Mouse (Mus musculus): ENCODE measurements around the gene Zfp944.
A peak's percentile ranks its signal among the peaks of the same experiment; 100 is the strongest.
"Not testable (repeated sequence)": the region's sequence is repeated elsewhere in the genome, so short reads cannot be mapped to it uniquely, and the experiment has no call there.

The Zfp944 gene

DNA sequence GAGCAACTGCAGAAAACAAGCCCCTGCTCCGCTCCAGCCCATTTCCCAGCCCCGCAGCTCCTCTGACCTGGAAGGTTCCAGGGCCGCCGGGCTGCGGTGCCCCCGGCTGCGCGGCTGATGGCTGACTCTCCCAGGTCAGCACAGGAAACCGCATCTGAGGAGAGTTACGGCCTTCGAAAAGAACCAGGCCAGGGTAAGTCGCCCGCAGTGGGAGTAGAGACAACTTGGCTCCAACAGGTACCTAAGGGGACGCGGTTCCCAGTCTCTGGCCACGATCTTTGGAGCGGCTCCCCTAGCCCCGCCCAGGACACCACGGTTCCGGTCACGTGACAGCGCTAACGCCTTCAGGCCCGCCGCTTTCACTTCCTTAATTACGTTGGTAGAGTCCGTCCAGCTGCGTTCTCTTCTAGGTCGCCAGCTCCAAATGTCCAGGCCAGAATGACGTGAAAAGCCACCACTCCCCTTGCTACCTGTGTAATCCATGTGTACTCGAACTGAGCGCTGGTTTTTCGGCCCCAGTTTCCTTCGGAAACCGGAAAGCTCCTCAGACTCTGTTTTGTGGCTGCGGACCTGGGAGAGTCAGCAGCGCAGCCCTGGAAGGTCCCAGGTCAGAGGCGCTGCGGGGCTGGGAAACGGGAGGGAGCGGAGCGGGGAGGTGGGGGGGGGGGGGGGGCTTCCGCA lies at the start of gene Zfp944, which contains the start of gene Zfp758:
Zfp944 (minus strand) TSS at position 300 of the 681 bp plus-strand sequence.
Zfp758 (plus strand) TSS at position 353 of the 681 bp plus-strand sequence.
- DNase-seq, result peak; percentile 98

DNA sequence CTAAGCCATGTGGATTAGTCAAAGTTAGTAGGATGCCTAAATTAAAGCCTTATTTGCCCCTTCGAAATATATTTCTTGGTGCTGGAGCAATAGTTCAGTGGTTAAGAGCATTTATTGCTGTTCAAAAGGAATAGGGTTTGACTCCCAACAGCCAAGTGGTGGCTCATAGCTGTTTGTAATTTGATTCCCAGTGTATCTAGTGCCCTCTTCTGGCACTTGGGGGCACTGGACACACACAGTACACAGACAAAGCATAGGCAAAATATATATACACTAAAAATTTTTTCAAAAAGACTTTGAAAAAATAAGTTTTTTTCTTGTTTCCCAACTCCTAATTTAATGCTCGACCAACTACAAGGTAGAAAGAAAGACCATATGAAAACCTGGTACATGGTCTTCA lies 49.6 kb upstream of the Zfp944 start:
- DNase-seq, result no peak

- no peak for DNase-seq
Measured at GRCm38 (mm10) chr17:22363895-22364294, 2.7 kb upstream of the Zfp944 start.

DNA sequence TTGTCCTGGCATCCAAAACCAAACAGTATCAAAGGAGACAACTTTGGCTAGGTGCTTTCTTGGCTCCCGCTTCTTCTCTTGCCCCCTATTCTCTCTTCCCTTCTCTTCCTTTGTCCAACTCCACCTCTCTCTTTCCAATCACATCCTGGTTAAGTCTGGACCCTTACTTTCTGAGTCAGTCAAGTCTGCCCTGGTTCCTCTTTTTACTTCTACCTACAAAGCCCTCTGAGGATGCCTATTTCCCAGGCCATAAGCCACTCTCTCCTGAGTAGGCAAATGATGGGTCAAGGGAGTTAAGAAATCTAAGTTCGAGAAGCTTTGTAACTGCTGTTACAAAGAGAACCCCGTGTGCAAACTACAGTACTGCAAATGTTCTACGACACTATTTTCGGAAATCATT lies 628 bp downstream of the Zfp944 start:
- no peak for DNase-seq

GRCm38 (mm10) chr17:22352794-22353193 lies 8.4 kb downstream of the Zfp944 start:
- no peak for DNase-seq

GRCm38 (mm10) chr17:22315247-22315646 lies 46.0 kb downstream of the Zfp944 start:
- not testable (repeated sequence) for DNase-seq

DNA sequence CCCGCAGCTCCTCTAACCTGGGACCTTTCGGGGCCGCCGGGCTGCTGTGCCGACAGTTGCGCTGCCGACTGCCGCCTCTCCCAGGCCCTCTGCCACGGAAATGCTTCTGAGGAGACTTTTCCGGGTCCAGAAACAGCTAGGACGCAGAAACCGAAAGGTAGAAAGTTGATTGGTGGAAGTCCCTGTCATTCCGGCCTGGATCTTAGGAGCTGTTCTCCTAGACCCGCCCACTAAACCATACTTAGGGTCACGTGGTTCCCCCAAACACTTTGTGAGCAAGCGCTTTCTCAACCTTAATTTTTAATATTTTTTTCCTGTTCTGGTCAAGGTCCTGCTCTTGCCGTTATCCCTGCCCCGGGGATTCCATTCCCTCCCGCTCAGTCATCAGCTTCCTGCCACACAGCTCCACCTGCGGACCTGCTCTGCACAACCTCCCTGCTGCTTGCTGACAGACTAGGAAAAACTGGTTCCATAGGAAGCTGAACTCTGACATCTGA lies 46.4 kb downstream of the Zfp944 start, which contains the start of gene CT030661.1:
CT030661.1 (minus strand) TSS at position 108 of the 497 bp plus-strand sequence.
- DNase-seq, result peak; percentile 99

GRCm38 (mm10) chr17:22314219-22314618 lies 47.0 kb downstream of the Zfp944 start:
- DNase-seq, result peak; percentile 89

All from heart, adult 11 months (tissue).